Mouse (Mus musculus): ENCODE measurements around the gene Xylt2. TPM values are rescaled to one million over a fixed set of nuclear protein-coding genes. Genes with fewer than 3 reads are reported as not detected.

Xylt2 gene
- total RNA-seq, 2 experiments from 2014 or later: 2.9 TPM

DNA sequence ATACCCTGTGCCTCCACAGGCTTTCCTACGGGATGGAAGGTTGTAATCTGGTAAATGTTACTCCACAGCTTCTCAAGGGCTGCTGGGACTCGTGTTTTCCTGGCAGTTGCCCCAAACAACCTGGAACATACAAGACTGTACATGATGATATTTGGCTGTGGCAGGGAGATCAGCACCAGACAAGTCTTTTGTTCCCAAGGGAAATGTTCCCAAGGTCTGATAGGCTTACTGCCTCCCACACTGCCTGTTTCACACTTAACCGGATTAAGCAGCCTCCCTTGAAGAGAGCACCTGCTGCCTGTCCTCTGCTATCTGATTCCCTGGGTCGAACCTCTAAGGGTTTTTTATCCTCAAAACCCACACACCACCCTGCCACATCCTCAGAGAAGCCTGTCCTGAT, 61.8 kb downstream of the Xylt2 start:
- no peak for DNase-seq (ENCODE audit: low spot score)

DNA sequence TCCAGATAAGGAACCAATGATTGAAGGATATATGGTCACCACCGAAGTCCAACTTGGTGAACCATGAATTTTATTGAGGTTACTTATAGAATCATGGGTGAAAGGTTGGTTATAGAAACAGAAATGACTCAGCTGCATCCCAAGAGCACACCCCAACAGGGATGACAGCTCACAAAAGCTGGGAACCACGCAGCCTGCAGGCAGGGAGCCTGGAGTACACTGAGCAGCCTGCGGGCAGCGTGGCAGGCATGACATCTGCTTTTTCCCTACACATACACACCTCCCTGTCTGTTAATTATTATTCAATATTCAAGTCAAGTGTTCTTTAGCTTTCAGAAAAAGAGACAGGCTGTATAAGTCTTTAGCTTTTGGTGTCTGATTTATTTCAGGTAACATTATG, 62.7 kb downstream of the Xylt2 start:
- no peak for DNase-seq (ENCODE audit: low spot score)

Other genes starting within 250 kb of the Xylt2 start
- gene Cacna1g, start 203.3 kb downstream of the Xylt2 start, total RNA-seq (2021): 1 to 10 TPM in 1 of 2 experiments, under 1 TPM in 1; 0.94 to 1.3 TPM
- not detected for gene Spata20, start 191.3 kb downstream of the Xylt2 start, total RNA-seq (2021)
- not detected for gene Epn3, start 177.5 kb downstream of the Xylt2 start, total RNA-seq (2021)
- not detected for gene Mycbpap, start 155.8 kb downstream of the Xylt2 start, total RNA-seq (2021)
- gene Rsad1, start 128.3 kb downstream of the Xylt2 start, total RNA-seq (2021): 1 to 10 TPM; 2.7 to 3.4 TPM
- gene Chad, start 112.5 kb downstream of the Xylt2 start, total RNA-seq (2021): 10 to 100 TPM; 12.6 to 25.2 TPM
- 1 to 10 TPM; 1.6 to 2.1 TPM for gene Acsf2, start 75.6 kb downstream of the Xylt2 start, total RNA-seq (2021)
- 10 to 100 TPM; 34.8 to 35.3 TPM for gene Lrrc59, start 47.7 kb downstream of the Xylt2 start, total RNA-seq (2021)
- 10 to 100 TPM; 43.0 to 49.5 TPM for gene Mrpl27, start 23.7 kb downstream of the Xylt2 start, total RNA-seq (2021)
- gene Eme1, start 23.6 kb downstream of the Xylt2 start, total RNA-seq (2021): not detected
- not detected for gene Gm11541, start 27.0 kb upstream of the Xylt2 start, total RNA-seq (2021)
- 1 to 10 TPM; 1.1 to 1.3 TPM for gene Cdc34b, start 64.3 kb upstream of the Xylt2 start, total RNA-seq (2021)
- gene Tmem92, start 105.2 kb upstream of the Xylt2 start, total RNA-seq (2021): not detected